Mouse (Mus musculus): ENCODE measurements around the gene Mad1l1.

Gene Mad1l1

GRCm38 (mm10) chr5:140128414-140128981 is 192.9 kb downstream of the Mad1l1 start:
- DNase-seq (ENCODE audit: low spot score): no peak

GRCm38 (mm10) chr5:140127981-140128380 is 193.4 kb downstream of the Mad1l1 start:
- no peak for DNase-seq (ENCODE audit: low spot score)

- DNase-seq (ENCODE audit: low spot score): no peak
Observed at GRCm38 (mm10) chr5:140124626-140125025, 196.7 kb downstream of the Mad1l1 start.

GRCm38 (mm10) chr5:140123640-140124366 is 197.5 kb downstream of the Mad1l1 start:
- DNase-seq (ENCODE audit: low spot score): no peak

GRCm38 (mm10) chr5:140123194-140123593 is 198.2 kb downstream of the Mad1l1 start:
- no peak for DNase-seq (ENCODE audit: low spot score)

GRCm38 (mm10) chr5:140121966-140122365 is 199.4 kb downstream of the Mad1l1 start:
- no peak for DNase-seq (ENCODE audit: low spot score)

- no peak for DNase-seq (ENCODE audit: low spot score)
Observed at GRCm38 (mm10) chr5:140118921-140119320, 202.4 kb downstream of the Mad1l1 start.

- no peak for DNase-seq (ENCODE audit: low spot score)
Observed at GRCm38 (mm10) chr5:140117968-140118367, 203.4 kb downstream of the Mad1l1 start.

- peak; percentile 12 for DNase-seq (ENCODE audit: low spot score)
Observed at GRCm38 (mm10) chr5:140115434-140116271, 205.7 kb downstream of the Mad1l1 start.

- DNase-seq (ENCODE audit: low spot score): no peak
Observed at GRCm38 (mm10) chr5:140114512-140115060, 206.8 kb downstream of the Mad1l1 start.

GRCm38 (mm10) chr5:140113281-140113680 is 208.1 kb downstream of the Mad1l1 start:
- no peak for DNase-seq (ENCODE audit: low spot score)

- no peak for DNase-seq (ENCODE audit: low spot score)
Observed at GRCm38 (mm10) chr5:140110024-140110423, 211.3 kb downstream of the Mad1l1 start.

GRCm38 (mm10) chr5:140107907-140108306 is 213.4 kb downstream of the Mad1l1 start:
- DNase-seq (ENCODE audit: low spot score): no peak

- DNase-seq (ENCODE audit: low spot score): no peak
Observed at GRCm38 (mm10) chr5:140106051-140106450, 215.3 kb downstream of the Mad1l1 start.

GRCm38 (mm10) chr5:140104891-140105290 is 216.5 kb downstream of the Mad1l1 start:
- DNase-seq (ENCODE audit: low spot score): no peak

GRCm38 (mm10) chr5:140102731-140103130 is 218.6 kb downstream of the Mad1l1 start:
- DNase-seq (ENCODE audit: low spot score): no peak

- DNase-seq (ENCODE audit: low spot score): no peak
Observed at GRCm38 (mm10) chr5:140101409-140102009, 219.8 kb downstream of the Mad1l1 start.

- no peak for DNase-seq (ENCODE audit: low spot score)
Observed at GRCm38 (mm10) chr5:140098711-140099110, 222.6 kb downstream of the Mad1l1 start.

GRCm38 (mm10) chr5:140095203-140095602 is 226.1 kb downstream of the Mad1l1 start:
- DNase-seq (ENCODE audit: low spot score): no peak

GRCm38 (mm10) chr5:140093489-140093888 is 227.9 kb downstream of the Mad1l1 start:
- no peak for DNase-seq (ENCODE audit: low spot score)

- DNase-seq (ENCODE audit: low spot score): no peak
Observed at GRCm38 (mm10) chr5:140091601-140092000, 229.8 kb downstream of the Mad1l1 start.

- no peak for DNase-seq (ENCODE audit: low spot score)
Observed at GRCm38 (mm10) chr5:140089263-140089662, 232.1 kb downstream of the Mad1l1 start.

Measured in ovary, postnatal 14 days (tissue).